Mouse (Mus musculus): ENCODE results near the gene Ipo4. TPM values are rescaled to one million over a fixed set of nuclear protein-coding genes. Genes with fewer than 3 reads are reported as not detected.

Ipo4 gene
- total RNA-seq, 2 experiments from 2014 or later: 161 to 176 TPM

DNA sequence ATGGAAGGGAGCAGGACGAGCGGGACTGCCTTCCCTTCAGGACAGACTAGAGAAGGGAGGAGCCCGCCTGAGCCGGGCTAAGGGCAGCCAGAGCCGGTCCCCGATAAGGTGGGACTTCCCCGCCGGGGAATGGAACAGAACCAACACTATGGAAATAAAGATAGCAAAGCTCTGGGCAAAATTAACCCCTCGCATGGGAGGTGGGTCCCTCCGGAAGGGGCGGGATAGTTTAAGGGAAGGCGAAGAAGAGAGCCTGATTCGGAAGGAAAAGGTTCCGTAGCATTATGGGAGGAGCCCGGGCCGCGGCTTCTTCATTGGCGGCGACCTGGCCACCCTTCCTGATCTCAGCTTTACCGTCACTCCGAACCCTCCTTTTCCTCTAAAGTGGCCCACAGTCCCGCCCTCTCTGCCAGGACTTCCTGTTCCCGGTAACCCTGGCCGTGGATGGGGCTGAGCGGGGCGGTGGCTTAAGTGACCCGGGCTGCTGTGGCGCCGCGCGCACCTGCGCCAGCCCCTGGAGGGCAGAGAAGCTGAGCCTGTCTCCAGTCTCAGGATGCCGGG lies 44.3 kb downstream of the Ipo4 start, which contains the start of gene Rnf31:
TSS of gene Rnf31 (plus strand) at position 378 of the 561 bp plus-strand sequence.
- DNase-seq: peak; percentile 92
- intact Hi-C loops (cut with DNase I): no loop called here

DNA sequence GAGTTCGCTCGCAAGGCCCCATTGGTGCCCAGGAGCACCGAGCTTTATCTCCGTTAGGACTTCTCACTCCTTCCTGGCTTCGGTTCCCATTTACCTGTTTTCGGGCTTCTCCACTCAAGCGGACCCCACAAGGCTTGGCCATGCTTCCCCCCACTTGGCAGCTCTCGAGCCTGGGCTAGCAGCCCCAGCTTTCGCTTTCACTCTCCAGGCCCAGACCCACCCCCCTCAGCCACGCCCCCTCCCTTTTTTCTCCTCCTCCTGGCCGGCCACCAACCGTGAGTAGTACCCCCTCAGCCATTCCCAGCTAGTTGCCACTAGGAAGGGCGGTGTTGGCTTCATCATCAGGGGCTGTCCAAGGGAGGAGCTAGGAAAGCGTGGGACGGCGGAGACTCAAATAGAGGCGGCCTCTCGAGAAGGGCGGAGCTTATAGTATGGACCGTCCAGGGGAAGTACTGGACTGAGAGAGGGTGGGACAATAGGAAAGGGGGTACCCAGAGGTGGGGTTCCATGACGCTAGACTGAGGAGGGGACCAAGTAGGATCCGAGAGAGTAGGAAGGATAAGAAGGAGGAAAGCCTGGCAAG lies 44.9 kb downstream of the Ipo4 start, which contains the start of gene Psme2:
TSS of gene Psme2 (minus strand) at position 366 of the 583 bp plus-strand sequence.
- peak; percentile 95 for DNase-seq
- intact Hi-C loops (cut with DNase I): no loop called here

DNA sequence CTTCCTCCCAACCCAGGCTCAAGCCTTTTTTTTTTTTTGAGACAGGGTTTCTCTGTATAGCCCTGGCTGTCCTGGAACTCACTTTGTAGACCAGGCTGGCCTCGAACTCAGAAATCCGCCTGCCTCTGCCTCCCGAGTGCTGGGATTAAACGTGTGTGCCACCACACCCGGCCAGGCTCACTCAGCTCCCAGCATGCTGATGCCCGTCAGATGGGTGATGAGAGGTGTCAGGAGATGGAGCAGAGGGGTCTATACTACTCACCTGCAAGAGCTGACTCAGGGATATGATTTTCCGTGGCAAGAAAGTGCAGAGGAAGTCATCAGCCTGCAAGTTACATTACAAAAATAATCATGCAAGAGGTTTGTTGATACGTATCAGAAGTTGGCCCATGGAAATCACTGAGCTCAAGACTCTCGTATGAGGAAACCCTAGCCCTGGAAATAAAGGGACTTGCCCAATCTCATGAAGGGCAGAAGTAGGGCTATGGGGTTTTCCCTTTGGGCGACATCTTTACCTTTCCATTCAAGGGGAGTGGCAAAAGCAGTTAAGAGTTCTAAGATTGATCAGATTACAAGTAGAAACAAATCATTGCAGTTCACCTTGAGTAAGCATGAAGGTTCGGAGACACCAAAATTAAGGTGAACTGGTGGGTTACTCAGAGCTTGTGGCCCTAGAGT lies 45.8 kb downstream of the Ipo4 start:
- no peak for DNase-seq
- intact Hi-C loops (cut with DNase I): no loop called here

DNA sequence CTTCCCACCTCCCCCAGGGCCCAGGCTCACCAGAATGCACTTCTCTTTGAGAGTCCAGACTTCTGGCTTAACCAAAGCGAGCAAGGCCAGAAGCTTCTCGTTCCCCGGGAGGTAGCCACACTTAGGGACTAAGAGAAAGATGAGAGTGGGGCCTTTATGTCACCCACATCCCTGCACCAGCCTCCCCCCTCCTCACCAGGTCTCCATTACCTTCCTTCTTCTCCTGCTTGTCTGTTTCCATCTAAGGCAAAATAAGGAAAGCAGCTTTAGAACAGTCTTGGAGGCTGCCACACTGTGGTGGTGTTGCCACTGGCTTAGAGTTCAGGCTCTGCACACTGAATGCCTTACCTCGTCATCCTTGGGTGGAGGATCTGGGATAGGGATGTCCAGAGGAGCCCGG lies 46.5 kb downstream of the Ipo4 start:
- intact Hi-C loops (cut with DNase I): no loop called here
- no peak for DNase-seq

DNA sequence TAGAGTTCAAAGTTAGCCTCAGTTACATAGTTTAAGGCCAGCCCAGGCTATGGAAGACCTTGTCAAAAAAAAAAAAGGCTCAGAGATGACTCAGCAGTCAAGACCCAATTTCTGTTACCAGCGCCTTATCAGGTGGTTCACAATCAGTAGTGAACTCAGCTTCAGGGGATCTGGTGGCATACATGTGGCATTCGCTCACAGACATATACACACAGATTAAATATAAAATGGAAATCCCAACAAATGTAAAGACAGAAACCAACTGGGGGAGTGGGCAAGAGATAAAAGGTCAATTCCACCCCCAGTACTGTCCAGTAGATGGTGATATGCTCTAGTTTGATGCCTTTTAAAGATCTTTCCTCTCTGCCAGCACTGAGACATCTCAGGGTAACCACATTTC lies 49.6 kb downstream of the Ipo4 start:
- intact Hi-C loops (cut with DNase I): no loop called here
- no peak for DNase-seq

DNA sequence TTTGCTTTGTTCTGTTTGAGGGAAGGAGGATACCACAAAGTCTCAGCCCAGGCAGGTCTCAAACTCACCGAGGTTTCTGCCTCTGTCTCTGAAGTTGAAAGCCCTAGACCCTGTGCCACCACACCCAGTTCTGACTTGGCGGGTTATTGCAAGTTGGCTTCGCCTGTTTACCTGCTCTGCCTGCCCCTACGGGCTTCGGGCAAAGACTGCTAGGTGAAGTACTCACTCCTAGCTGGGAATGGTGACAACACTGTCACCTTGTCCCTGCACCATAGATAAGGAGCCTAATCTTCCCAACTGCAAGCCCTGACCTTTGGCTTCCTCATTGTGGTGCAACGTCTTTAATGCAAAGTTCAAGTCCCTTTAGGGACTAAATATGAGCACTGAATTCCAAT lies 50.2 kb downstream of the Ipo4 start:
- intact Hi-C loops (cut with DNase I): no loop called here
- no peak for DNase-seq

DNA sequence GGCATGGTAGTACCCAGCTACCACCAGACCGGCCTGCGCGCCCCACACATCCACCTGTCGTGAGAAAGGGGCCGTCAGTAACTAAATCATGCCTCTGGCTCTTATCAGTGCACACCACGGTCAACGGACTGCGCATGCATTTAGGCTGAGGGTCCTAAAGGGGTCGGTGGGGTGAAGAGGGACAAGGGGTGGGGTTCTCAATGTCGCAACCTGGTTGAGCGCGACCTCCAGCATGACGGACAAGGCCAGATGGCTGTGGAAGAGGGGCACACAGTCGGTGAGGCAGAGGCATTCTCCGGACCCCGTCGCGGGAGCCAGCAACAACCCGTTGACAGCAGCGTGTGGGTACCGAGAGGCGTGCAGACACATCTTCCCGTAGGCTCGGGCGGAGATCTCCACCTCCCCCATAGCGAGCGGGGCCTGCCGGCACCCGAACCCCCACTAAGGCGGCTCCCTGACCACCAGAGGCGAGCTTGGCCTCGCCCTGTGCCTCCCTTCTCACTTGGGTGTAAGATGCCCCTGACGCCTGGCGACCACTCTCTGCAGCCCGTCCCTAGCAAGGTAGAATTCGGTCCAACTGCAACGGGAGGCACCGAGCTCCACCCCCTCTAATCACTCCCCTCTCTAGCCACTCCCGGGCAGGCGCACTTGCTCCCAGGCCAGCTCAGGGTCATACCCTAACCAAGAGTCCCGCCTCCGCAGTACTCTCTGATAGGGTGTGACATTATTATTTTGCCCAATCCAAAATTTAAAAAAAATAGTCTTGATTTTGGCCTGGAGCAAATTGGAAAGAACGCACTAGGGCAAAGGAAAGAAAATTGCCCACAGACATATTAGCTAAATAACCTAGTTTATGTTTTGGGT lies 50.8 kb downstream of the Ipo4 start, which contains the start of gene Emc9:
TSS of gene Emc9 (minus strand) at position 601 of the 864 bp plus-strand sequence.
- DNase-seq: peak; percentile 62
- intact Hi-C loops (cut with DNase I): no loop called here

DNA sequence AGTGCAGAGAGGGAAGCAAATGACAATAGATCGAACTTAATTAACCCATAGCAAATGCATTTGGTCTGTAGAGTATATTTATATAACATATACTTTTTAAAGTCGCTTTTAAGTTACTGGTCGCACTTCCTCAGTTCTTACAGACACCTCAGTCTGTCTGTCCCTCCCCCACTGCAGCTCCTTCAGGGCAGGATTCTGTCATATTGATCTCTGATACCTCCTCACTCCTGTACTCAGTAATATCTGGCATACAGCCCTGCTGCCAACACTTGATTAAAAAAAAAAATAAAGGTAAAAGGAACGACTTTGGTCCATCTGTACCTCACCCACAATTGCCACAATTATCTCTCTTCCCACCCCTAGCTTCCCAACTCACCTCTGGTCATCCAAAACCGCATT lies 51.5 kb downstream of the Ipo4 start:
- DNase-seq: no peak
- intact Hi-C loops (cut with DNase I): no loop called here

DNA sequence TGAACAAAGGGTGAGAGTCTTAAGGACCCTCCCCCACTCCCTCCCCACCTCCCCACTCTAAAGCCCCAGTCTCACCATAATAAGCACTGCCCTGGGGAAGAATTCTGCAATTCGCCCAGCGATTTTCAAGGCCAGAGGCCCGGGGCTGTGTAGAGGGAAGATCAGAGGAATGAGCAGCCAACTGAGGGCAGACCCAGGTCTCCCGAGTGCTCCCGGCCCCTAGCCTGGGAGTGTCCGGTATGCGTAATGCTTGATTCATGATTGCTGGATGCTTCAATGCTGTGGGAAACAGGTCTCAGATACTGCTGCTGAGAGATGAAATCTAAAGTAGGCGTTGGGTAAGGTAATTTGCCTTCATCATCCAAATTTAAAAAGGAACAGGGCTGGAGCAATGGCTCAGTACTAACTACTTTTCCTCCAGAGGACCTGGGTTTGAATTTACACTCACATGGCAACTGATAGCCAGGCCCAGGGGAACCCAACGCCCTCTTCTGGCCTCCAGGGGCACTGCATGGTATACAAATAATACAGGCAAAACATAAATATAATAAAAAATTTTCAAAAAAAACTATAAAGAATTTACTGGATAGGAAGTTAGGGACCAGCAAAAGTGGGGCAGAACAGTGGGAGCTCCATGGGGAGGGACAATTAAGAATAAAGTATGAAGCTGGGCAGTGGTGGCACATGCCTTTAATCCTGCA lies 53.6 kb downstream of the Ipo4 start:
- DNase-seq: no peak
- intact Hi-C loops (cut with DNase I): no loop called here

DNA sequence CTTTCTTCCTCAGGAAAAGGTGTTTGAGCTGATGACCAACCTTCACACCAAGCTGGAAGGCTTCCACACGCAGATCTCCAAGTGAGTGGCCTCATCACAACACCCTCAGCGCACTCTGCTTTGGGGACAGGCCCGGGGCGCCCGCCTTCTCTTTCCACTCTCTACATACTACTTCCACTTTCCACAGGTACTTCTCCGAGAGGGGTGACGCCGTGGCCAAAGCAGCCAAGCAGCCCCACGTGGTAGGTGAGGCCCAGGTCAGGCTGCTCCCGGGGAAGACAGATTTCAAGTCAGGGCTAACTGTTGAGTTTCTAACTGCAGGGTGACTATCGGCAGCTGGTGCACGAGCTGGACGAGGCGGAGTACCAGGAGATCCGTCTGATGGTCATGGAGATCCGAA lies 55.0 kb downstream of the Ipo4 start:
- intact Hi-C loops (cut with DNase I): no loop called here

DNA sequence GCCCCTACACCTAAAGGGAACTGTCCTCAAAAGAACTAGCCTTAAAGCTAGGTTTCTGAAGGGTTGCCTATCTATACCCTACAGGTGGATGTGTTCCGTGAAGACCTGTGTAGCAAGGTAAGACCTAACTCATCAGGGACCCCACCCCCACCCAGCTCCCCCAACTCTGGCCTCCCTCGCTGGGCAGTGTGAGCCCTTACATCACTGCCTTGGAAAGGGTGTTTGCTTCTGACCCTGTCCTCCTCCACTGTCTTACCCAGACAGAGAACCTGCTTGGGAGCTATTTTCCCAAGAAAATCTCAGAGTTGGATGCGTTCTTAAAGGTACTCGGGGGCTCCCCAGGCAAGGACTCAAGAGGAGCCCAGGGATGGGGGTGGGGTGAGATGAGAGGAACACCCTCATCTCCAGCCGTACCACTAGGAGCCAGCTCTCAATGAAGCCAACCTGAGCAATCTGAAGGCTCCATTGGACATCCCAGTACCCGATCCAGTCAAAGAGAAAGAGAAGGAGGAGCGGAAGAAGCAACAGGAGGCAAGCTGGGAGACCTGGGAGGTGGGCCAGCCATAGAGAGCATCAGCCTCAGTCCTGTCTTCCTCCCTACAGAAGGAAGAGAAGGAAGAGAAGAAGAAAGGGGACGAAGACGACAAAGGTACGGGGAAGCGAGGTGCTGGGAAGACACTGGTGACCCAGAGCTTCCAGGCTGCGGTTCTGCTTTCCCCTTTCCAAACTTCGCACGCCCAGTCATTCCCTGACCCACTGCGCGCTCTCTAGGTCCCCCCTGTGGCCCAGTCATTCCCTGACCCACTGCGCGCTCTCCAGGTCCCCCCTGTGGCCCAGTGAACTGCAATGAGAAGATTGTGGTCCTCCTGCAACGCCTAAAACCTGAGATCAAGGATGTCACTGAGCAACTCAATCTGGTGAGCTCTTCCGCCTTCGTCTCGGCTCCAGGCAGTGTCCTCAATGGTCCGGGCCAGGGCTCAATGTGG lies 56.0 kb downstream of the Ipo4 start:
- intact Hi-C loops (cut with DNase I): no loop called here
- no peak for DNase-seq

More for the DNA sequence above, 55.0 kb downstream of the Ipo4 start:
- DNase-seq: no peak

DNA sequence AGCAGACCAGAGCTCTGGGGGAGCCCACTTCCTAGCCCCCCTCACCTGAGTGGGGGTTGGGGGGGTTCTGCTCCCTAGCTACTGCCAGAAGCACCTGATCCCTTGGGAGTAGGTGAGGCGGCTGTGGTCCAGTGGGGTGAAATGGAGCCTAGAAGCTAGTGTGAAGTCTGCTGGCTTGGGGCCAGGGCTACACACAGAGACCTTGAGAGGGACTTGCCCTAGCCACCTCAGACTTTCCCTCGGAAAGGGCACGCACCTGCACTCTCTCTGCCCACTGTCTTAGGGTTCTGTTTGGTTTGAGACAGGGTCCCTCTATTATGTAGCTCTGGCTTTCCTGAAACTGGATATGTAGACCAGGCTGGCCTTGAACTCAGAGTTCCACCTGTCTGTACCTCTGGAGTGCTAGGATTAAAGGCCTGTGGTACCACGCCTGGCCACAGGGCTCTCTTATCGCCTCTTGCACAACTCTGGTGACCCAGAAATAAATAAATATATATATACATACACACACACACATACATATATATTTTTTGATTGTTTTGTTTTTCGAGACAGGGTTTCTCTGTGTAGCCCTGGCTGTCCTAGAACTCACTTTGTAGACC lies 57.0 kb downstream of the Ipo4 start:
- DNase-seq: peak; percentile 65
- intact Hi-C loops (cut with DNase I): no loop called here

DNA sequence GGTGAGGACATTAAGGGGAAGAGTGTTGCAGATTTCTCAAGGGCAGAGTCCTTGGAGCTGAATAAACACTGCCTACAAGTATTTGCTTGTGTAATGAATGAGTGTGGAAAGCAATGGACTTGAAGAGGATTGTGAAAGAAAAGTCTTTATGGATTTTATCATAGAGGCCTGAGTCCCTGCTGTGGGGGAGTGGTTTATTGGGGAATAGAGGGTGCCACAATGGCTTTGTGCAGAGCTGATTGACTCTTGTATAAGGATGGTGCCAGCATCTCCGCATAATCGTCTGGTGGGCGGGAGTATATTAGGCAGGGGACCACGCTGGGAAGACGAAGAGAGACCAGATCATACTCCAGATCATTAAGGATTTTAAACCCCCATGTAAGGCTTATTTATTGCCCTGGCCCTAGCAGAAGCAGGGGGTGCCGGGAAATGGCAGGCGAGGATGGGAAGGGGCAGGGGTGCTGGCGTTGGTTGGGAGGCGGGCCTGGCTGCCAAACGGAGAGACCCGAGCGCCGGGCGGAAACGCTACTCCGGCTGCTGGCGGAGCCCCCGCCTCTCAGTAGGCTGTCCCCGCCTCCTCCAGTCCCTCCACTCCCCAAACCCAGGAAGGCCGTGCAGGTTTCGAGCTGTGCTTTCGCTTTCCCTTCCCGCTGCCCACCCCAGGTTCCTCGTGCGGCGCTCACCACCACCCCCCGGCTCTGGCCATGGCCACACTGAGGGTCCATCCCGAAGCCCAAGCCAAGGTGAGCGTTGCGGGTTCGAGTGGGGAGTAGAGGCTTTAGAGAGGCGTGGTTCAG lies 57.7 kb downstream of the Ipo4 start, which contains the start of gene Psme1:
TSS of gene Psme1 (plus strand) at position 253 of the 797 bp plus-strand sequence.
- intact Hi-C loops (cut with DNase I): no loop called here
- peak; percentile 91 for DNase-seq

DNA sequence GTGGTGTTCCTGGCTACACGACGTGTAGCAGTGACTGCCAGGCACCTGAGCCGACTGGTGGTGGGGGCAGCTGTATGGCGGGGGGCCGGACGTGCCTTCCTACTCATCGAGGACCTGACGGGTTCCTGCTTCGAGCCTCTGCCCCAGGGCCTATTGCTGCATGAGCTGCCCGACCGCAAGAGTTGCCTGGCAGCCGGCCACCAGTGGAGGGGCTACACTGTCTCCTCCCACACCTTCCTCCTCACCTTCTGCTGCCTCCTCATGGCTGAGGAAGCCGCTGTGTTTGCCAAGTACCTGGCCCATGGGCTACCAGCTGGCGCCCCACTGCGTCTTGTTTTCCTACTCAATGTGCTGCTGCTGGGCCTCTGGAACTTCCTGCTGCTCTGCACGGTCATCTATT lies 59.4 kb downstream of the Ipo4 start:
- intact Hi-C loops (cut with DNase I): no loop called here

DNA sequence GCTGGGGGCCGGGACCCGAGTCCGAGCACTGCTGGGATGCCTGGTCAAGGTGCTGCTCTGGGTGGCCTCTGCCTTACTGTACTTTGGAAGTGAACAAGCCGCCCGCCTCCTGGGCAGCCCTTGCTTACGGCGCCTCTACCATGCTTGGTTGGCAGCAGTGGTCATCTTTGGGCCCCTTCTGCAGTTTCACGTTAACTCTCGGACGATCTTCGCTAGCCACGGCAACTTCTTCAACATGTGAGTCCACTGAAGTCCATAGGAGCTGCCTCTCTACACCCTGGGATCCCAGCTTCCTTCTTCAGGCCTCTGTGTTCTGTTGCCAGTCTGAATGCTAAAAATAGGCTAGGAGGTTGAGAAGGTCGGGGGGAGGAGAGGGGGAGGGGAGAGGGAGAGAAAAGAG lies 60.0 kb downstream of the Ipo4 start:
- intact Hi-C loops (cut with DNase I): no loop called here
- no peak for DNase-seq

More for the DNA sequence above, 59.4 kb downstream of the Ipo4 start:
- DNase-seq: peak; percentile 32
